Mouse (Mus musculus): ENCODE measurements at regions not wholly inside any gene's neighbourhood (a gene's known extent, or its start where the extent isn't known, plus 50 kb on each side); places are given as distances from the start of the nearest gene placed in this dataset.

GRCm38 (mm10) chr4:82220120-82220714 is 485.3 kb downstream of the Nfib start:
- no peak for TF ChIP-seq GATA1 (IDR thresholded peaks at IDR 0.05; ENCODE audit: borderline replicate concordance, low read length)
- no peak for TF ChIP-seq FLI1 (IDR thresholded peaks at IDR 0.05; ENCODE audit: low read length)
